Mouse (Mus musculus): ENCODE data around the gene Gm34302. TPM values are rescaled to one million over a fixed set of nuclear protein-coding genes. Genes with fewer than 3 reads are reported as not detected.

Gm34302 gene
- total RNA-seq (2023): not detected in 2 replicates

GRCm38 (mm10) chr3:63483726-63484125 lies at the start of gene Gm34302:
Gene Gm34302, minus strand, starts transcription at chr3:63483879.

Other genes starting within 250 kb of the Gm34302 start
- 0.11 TPM in 1 of 2 replicates, not detected in the other for gene Mme, start 242.3 kb downstream of the Gm34302 start, total RNA-seq (2023)

Data from neutrophil, adult 65 days (primary cell).